Mouse (Mus musculus) midbrain, embryonic 11.5 days (tissue): ENCODE measurements around the gene Mob3b. TPM values are rescaled to one million over a fixed set of nuclear protein-coding genes. Genes with fewer than 3 reads are reported as not detected.

ENCODE experiments used
- ATAC-seq: fragments of 200-750 bp; cut with Nextera tagmentation; 2 replicates; pipeline ENCODE4 v1.8.0; 2017; ENCODE audit warnings: moderate TSS enrichment, moderate library complexity; ENCODE audit not compliant: low FRiP score
- DNase-seq: peaks from one replicate; pipeline ENCODE4 v3.0.0; 2015; ENCODE audit warnings: low spot score; ENCODE audit errors: missing footprints
- H3K27ac ChIP-seq: fragments of 300-500 bp; sonication (generic); 2 replicates; pipeline ENCODE4 v1.5.1; 2014; ENCODE audit warnings: low read depth, low read length
- H3K27me3 ChIP-seq: fragments of 300-500 bp; sonication (generic); 2 replicates; pipeline ENCODE4 v1.6.1; 2014; ENCODE audit warnings: mild to moderate bottlenecking, low read length, moderate library complexity, mixed read lengths; ENCODE audit not compliant: control insufficient read depth, insufficient read depth
- H3K36me3 ChIP-seq: fragments of 300-500 bp; sonication (generic); 2 replicates; pipeline ENCODE4 v1.6.1; 2014; ENCODE audit warnings: mild to moderate bottlenecking, low read length, moderate library complexity, mixed read lengths; ENCODE audit not compliant: control insufficient read depth, insufficient read depth
- H3K4me1 ChIP-seq: fragments of 300-500 bp; sonication (generic); 2 replicates; pipeline ENCODE4 v1.6.1; 2014; ENCODE audit warnings: low read length; ENCODE audit not compliant: control insufficient read depth, insufficient read depth
- H3K4me2 ChIP-seq: fragments of 300-500 bp; sonication (generic); 2 replicates; pipeline ENCODE4 v1.6.1; 2014; ENCODE audit warnings: mild to moderate bottlenecking, moderate library complexity
- H3K4me3 ChIP-seq: fragments of 300-500 bp; sonication (generic); 2 replicates; pipeline ENCODE4 v1.5.1; 2014; ENCODE audit warnings: low read depth, low read length
- H3K9ac ChIP-seq: fragments of 300-500 bp; sonication (generic); 2 replicates; pipeline ENCODE4 v1.6.1; 2014; ENCODE audit warnings: low read length
- H3K9me3 ChIP-seq: fragments of 300-500 bp; sonication (generic); 2 replicates; pipeline ENCODE4 v1.6.1; 2016; ENCODE audit warnings: low read length; ENCODE audit not compliant: control insufficient read depth
- WGBS: fragments of 180-500 bp; shearing (Covaris S2); extraction: QIAGEN DNeasy Blood & Tissue Kit; methylation state at CpG from one replicate; pipeline ENCODE4 v1.1.7; 2014; 5-methylcytosine and 5-hydroxymethylcytosine counted together
- polyA plus RNA-seq: library from polyadenylated mRNA; unstranded; fragments of >200 nt; fragmentation: Nextera tagmentation; extraction: Ambion mirVana; gene quantifications from 2 replicates; pipeline ENCODE4 v1.2.1, GENCODE M21; 2014

The Mob3b gene
- polyA plus RNA-seq, 1 experiment from 2014 or later: 16.5 TPM

- Histone ChIP-seq H3K4me3 (no peak overlapping the region), H3K27ac (no peak overlapping the region), H3K4me2 (no peak overlapping the region), H3K9me3 (no peaks in the 10 kb centered on the region), H3K4me1 (peaks cover 12% of the 10 kb centered on the region), H3K9ac (no peak overlapping the region), H3K27me3 (no peaks in the 10 kb centered on the region), H3K36me3 (no peaks in the 10 kb centered on the region)
- DNase-seq (no peak), ATAC-seq (no peak)
- WGBS: 87% methylated on average over 28 of the region's 28 CpGs
These were observed 60.8 kb downstream of the Mob3b start for GRCm38 (mm10) chr4:35096226-35097175.

GRCm38 (mm10) chr4:35092457-35092856 is 64.8 kb downstream of the Mob3b start:
- Histone ChIP-seq H3K4me2 (no peak overlapping the region), H3K4me1 (no peaks in the 10 kb centered on the region), H3K27me3 (no peaks in the 10 kb centered on the region), H3K9ac (no peak overlapping the region), H3K9me3 (no peaks in the 10 kb centered on the region), H3K36me3 (no peaks in the 10 kb centered on the region), H3K27ac (no peak overlapping the region), H3K4me3 (no peak overlapping the region)
- DNase-seq (no peak), ATAC-seq (no peak)
- WGBS: 88% methylated on average over 3 of the region's 3 CpGs

GRCm38 (mm10) chr4:35091157-35091784 is 66.0 kb downstream of the Mob3b start:
- ATAC-seq: no peak
- 88% methylated on average over 13 of the region's 13 CpGs for WGBS
- Histone ChIP-seq H3K4me1 (no peaks in the 10 kb centered on the region), H3K4me2 (no peak overlapping the region), H3K27ac (no peak overlapping the region), H3K9me3 (no peaks in the 10 kb centered on the region), H3K36me3 (no peaks in the 10 kb centered on the region), H3K27me3 (no peaks in the 10 kb centered on the region), H3K4me3 (no peak overlapping the region), H3K9ac (no peak overlapping the region)
- no peak for DNase-seq

GRCm38 (mm10) chr4:35089321-35090316 is 67.7 kb downstream of the Mob3b start:
- WGBS: 83% methylated on average over 14 of the region's 14 CpGs
- DNase-seq: no peak

GRCm38 (mm10) chr4:35086067-35086700 is 71.1 kb downstream of the Mob3b start:
- Histone ChIP-seq H3K4me3 (no peak overlapping the region), H3K9ac (no peak overlapping the region), H3K4me2 (no peak overlapping the region), H3K4me1 (no peaks in the 10 kb centered on the region), H3K27me3 (no peaks in the 10 kb centered on the region), H3K27ac (no peak overlapping the region), H3K9me3 (no peaks in the 10 kb centered on the region), H3K36me3 (no peaks in the 10 kb centered on the region)
- ATAC-seq: no peak
- 84% methylated on average over 7 of the region's 7 CpGs for WGBS
- DNase-seq: no peak

More at GRCm38 (mm10) chr4:35089321-35090316, 67.7 kb downstream of the Mob3b start:
- no peaks in the 10 kb centered on the region for H3K36me3 ChIP-seq
- no peak overlapping the region for H3K27ac ChIP-seq
- H3K9me3 ChIP-seq: no peaks in the 10 kb centered on the region
- H3K4me3 ChIP-seq: no peak overlapping the region
- no peak for ATAC-seq
- H3K4me2 ChIP-seq: no peak overlapping the region
- no peaks in the 10 kb centered on the region for H3K27me3 ChIP-seq
- H3K4me1 ChIP-seq: no peaks in the 10 kb centered on the region
- H3K9ac ChIP-seq: no peak overlapping the region

- Histone ChIP-seq H3K4me2 (no peak overlapping the region), H3K4me1 (no peaks in the 10 kb centered on the region), H3K9ac (no peak overlapping the region), H3K9me3 (no peaks in the 10 kb centered on the region), H3K36me3 (peaks cover 1% of the 10 kb centered on the region; the same call in 1 of the 2 replicates), H3K27ac (no peak overlapping the region), H3K4me3 (no peak overlapping the region), H3K27me3 (no peaks in the 10 kb centered on the region)
- DNase-seq (no peak), ATAC-seq (no peak)
- WGBS: 93% methylated on average over 8 of the region's 8 CpGs
These were observed 73.2 kb downstream of the Mob3b start for GRCm38 (mm10) chr4:35084060-35084459.

GRCm38 (mm10) chr4:35082476-35083114 is 74.7 kb downstream of the Mob3b start:
- Histone ChIP-seq H3K4me2 (no peak overlapping the region), H3K36me3 (peaks cover 3% of the 10 kb centered on the region; the same call in 1 of the 2 replicates), H3K9ac (no peak overlapping the region), H3K4me3 (no peak overlapping the region), H3K4me1 (no peaks in the 10 kb centered on the region), H3K9me3 (no peaks in the 10 kb centered on the region), H3K27me3 (no peaks in the 10 kb centered on the region), H3K27ac (no peak overlapping the region)
- WGBS: 85% methylated on average over 10 of the region's 10 CpGs
- DNase-seq: no peak
- no peak for ATAC-seq

- WGBS: 94% methylated on average over 6 of the region's 6 CpGs
- ATAC-seq (no peak), DNase-seq (no peak)
- H3K4me2 ChIP-seq: no peak overlapping the region
- peaks cover 3% of the 10 kb centered on the region; the same call in 1 of the 2 replicates for H3K36me3 ChIP-seq
- no peak overlapping the region for H3K27ac ChIP-seq
- H3K9ac ChIP-seq: no peak overlapping the region
- no peaks in the 10 kb centered on the region for H3K9me3 ChIP-seq
- no peaks in the 10 kb centered on the region for H3K4me1 ChIP-seq
- no peak overlapping the region for H3K4me3 ChIP-seq
- no peaks in the 10 kb centered on the region for H3K27me3 ChIP-seq
These were observed 77.0 kb downstream of the Mob3b start for GRCm38 (mm10) chr4:35080285-35080684.
